Mouse (Mus musculus) cerebellum, adult 2 months (tissue): ENCODE data around the gene Ube2j1.

Experiments
- CTCF ChIP-seq: fragments of 200-500 bp; IDR thresholded peaks from 2 replicates; pipeline ENCODE4 v1.5.1; 2011; ENCODE audit warnings: low read depth, mild to moderate bottlenecking, control low read depth, low read length, moderate library complexity, borderline replicate concordance; ENCODE audit not compliant: insufficient read depth
- POLR2A ChIP-seq: fragments of 200-500 bp; IDR thresholded peaks from 2 replicates; pipeline ENCODE4 v1.6.1; 2011; ENCODE audit warnings: low read length, control low read depth, borderline replicate concordance; ENCODE audit not compliant: insufficient read depth

DNA sequence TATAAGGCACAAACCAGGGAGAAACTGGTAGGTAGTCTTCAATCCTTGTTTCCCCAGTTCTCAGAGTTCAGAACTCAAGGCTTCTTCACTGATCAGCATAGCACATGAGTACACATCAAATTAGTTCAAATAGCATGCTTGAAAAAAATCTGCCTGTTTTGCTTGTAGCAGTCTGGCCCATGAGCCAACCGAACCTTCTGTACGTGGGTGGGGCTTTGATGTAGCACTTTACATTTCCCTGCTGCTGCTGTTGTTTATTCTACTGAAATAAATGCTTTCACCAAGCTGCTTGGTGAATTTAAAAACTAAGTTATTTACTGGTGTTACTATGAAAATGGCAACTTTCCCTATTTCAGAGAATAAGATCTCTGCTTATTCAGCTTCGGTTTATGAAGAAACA, 20.8 kb downstream of the Ube2j1 start:
- no peak for TF ChIP-seq CTCF
- TF ChIP-seq POLR2A = no peak
